Comparison of ENCODE assay signal across 7 mouse cellular contexts in genomic region chr6:128761144-128761540, GRCm38 (mm10). TPM values are rescaled to one million over a fixed set of nuclear protein-coding genes. Genes with fewer than 3 reads are reported as not detected.
A peak's percentile ranks its signal among the peaks of the same experiment; 100 is the strongest.
DNase-seq lines count a peak whose midpoint lies in the region; ATAC-seq lines count a peak whose summit lies in the region.

No protein-coding gene starts in this region.

- H3K9ac ChIP-seq in embryonic facial prominence, embryonic 15.5 days, result no peak overlapping the region
- H3K9ac ChIP-seq in limb, embryonic 12.5 days (replicated peaks), result no peak overlapping the region; the same call in 1 of the 2 replicates
- H3K9ac ChIP-seq in stomach, embryonic 14.5 days (replicated peaks; ENCODE audit: low read depth, low read length), result no peak overlapping the region

- no peak for ATAC-seq in megakaryocyte, adult 5-6 weeks (ENCODE audit: poor library complexity, severe bottlenecking)
- no peak for ATAC-seq in embryonic facial prominence, embryonic 15.5 days (ENCODE audit: insufficient number of reproducible peaks, low FRiP score, low TSS enrichment, low read depth)
- ATAC-seq in limb, embryonic 12.5 days (ENCODE audit: insufficient number of reproducible peaks, insufficient read depth, low FRiP score, low TSS enrichment, low read depth), result no peak
- no peak for ATAC-seq in stomach, embryonic 14.5 days (ENCODE audit: insufficient number of reproducible peaks, insufficient read depth, low FRiP score, low read depth)

- peak overlapping the region; percentile 89 for H3K4me3 ChIP-seq in megakaryocyte, embryonic 14.5 days (replicated peaks)
- peak overlapping the region; percentile 68 for H3K4me3 ChIP-seq in embryonic facial prominence, embryonic 15.5 days (replicated peaks)
- peak overlapping the region; percentile 57 for H3K4me3 ChIP-seq in limb, embryonic 12.5 days (replicated peaks)
- H3K4me3 ChIP-seq in stomach, embryonic 14.5 days (ENCODE audit: low read depth, low read length), result peak overlapping the region; percentile 61

- no peaks in the 10 kb centered on the region for H3K36me3 ChIP-seq in megakaryocyte, embryonic 14.5 days (replicated peaks; ENCODE audit: low read length)
- H3K36me3 ChIP-seq in embryonic facial prominence, embryonic 15.5 days, result no peaks in the 10 kb centered on the region
- no peaks in the 10 kb centered on the region for H3K36me3 ChIP-seq in limb, embryonic 12.5 days
- H3K36me3 ChIP-seq in stomach, embryonic 14.5 days (ENCODE audit: control insufficient read depth, insufficient read depth, low read length), result no peaks in the 10 kb centered on the region

- WGBS in embryonic facial prominence, embryonic 15.5 days, result 41% methylated on average over 5 of the region's 5 CpGs
- WGBS in limb, embryonic 12.5 days, result 39% methylated on average over 5 of the region's 5 CpGs
- 44% methylated on average over 5 of the region's 5 CpGs for WGBS in stomach, embryonic 14.5 days

- H3K27ac ChIP-seq in embryonic facial prominence, embryonic 15.5 days (replicated peaks), result peak overlapping the region; percentile 40
- H3K27ac ChIP-seq in limb, embryonic 12.5 days, result no peak overlapping the region
- H3K27ac ChIP-seq in stomach, embryonic 14.5 days (ENCODE audit: low read length), result peak overlapping the region; percentile 36; the same call in 1 of the 2 replicates

- no peak for DNase-seq in gastrocnemius, postnatal 25 days
- DNase-seq in adrenal gland, adult (ENCODE audit: inconsistent age in 2 of 2, low spot score in 1 of 2), result no peak

- H3K4me1 ChIP-seq in megakaryocyte, embryonic 14.5 days, result peaks cover 30% of the 10 kb centered on the region
- H3K4me1 ChIP-seq in embryonic facial prominence, embryonic 15.5 days, result 0 out of 2 replicates have a peak, but pooled peaks cover 6% of the 10 kb centered on the region
- H3K4me1 ChIP-seq in limb, embryonic 12.5 days (replicated peaks), result no peaks in the 10 kb centered on the region; the same call in 1 of the 2 replicates
- H3K4me1 ChIP-seq in stomach, embryonic 14.5 days (ENCODE audit: control insufficient read depth, insufficient read depth, low read length), result no peaks in the 10 kb centered on the region

- H3K9me3 ChIP-seq in megakaryocyte, embryonic 14.5 days, result no peaks in the 10 kb centered on the region
- no peaks in the 10 kb centered on the region for H3K9me3 ChIP-seq in embryonic facial prominence, embryonic 15.5 days (replicated peaks)
- H3K9me3 ChIP-seq in limb, embryonic 12.5 days, result no peaks in the 10 kb centered on the region
- H3K9me3 ChIP-seq in stomach, embryonic 14.5 days (ENCODE audit: control insufficient read depth, low read depth, low read length), result no peaks in the 10 kb centered on the region

- peak overlapping the region; percentile 49 for H3K4me2 ChIP-seq in embryonic facial prominence, embryonic 15.5 days (replicated peaks)
- peak overlapping the region; percentile 43 for H3K4me2 ChIP-seq in limb, embryonic 12.5 days
- H3K4me2 ChIP-seq in stomach, embryonic 14.5 days (replicated peaks; ENCODE audit: low read depth, low read length), result peak overlapping the region; percentile 40

- H3K27me3 ChIP-seq in megakaryocyte, embryonic 14.5 days (replicated peaks), result no peaks in the 10 kb centered on the region
- H3K27me3 ChIP-seq in embryonic facial prominence, embryonic 15.5 days, result no peaks in the 10 kb centered on the region
- H3K27me3 ChIP-seq in limb, embryonic 12.5 days, result no peaks in the 10 kb centered on the region
- H3K27me3 ChIP-seq in stomach, embryonic 14.5 days (ENCODE audit: control insufficient read depth, insufficient read depth, low read length), result no peaks in the 10 kb centered on the region

RNA-seq across cellular contexts. Expression of gene Klrb1c, which starts 27.9 kb away (rescaled TPM):
- polyA plus RNA-seq in megakaryocyte, embryonic 14.5 days (2012; ENCODE audit: insufficient read depth, low replicate concordance), result not detected in 2 replicates
- total RNA-seq in megakaryocyte, adult 5-6 weeks (2015), result 4.7 and 10.0 TPM in 2 replicates
- 6.8 and 8.4 TPM in 2 replicates for total RNA-seq in megakaryocyte, adult 5-6 weeks (2017)
- 0.05 and 0.11 TPM in 2 replicates for polyA plus RNA-seq in embryonic facial prominence, embryonic 15.5 days (2015; fragmentation: Nextera tagmentation; extraction: Ambion mirVana)
- polyA plus RNA-seq in limb, embryonic 12.5 days (2016; fragmentation: Nextera tagmentation; extraction: Ambion mirVana), result not detected in 2 replicates
- not detected in 2 replicates for polyA plus RNA-seq in stomach, embryonic 14.5 days (2014; fragmentation: Nextera tagmentation; extraction: Ambion mirVana)
- not detected for total RNA-seq in gastrocnemius, postnatal 25 days (2021)

RNA-seq across cellular contexts. Expression of gene Klrb1, which starts 38.3 kb away (rescaled TPM):
- polyA plus RNA-seq in megakaryocyte, embryonic 14.5 days (2012; ENCODE audit: insufficient read depth, low replicate concordance), result not detected in 2 replicates
- 0.62 TPM in 1 of 2 replicates, not detected in the other for total RNA-seq in megakaryocyte, adult 5-6 weeks (2015)
- total RNA-seq in megakaryocyte, adult 5-6 weeks (2017), result 0.26 and 0.73 TPM in 2 replicates
- not detected in 2 replicates for polyA plus RNA-seq in embryonic facial prominence, embryonic 15.5 days (2015; fragmentation: Nextera tagmentation; extraction: Ambion mirVana)
- not detected in 2 replicates for polyA plus RNA-seq in limb, embryonic 12.5 days (2016; fragmentation: Nextera tagmentation; extraction: Ambion mirVana)
- not detected in 2 replicates for polyA plus RNA-seq in stomach, embryonic 14.5 days (2014; fragmentation: Nextera tagmentation; extraction: Ambion mirVana)
- not detected for total RNA-seq in gastrocnemius, postnatal 25 days (2021)
